Mouse (Mus musculus) cerebellum, adult 8-10 months (tissue): ENCODE data around the gene Myl7.
"Not testable (repeated sequence)": the region's sequence is repeated elsewhere in the genome, so short reads cannot be mapped to it uniquely, and the experiment has no call there.

Experiments used
- DNase-seq: peaks from one replicate; pipeline ENCODE4 v3.0.0; 2022

Myl7 gene

DNA sequence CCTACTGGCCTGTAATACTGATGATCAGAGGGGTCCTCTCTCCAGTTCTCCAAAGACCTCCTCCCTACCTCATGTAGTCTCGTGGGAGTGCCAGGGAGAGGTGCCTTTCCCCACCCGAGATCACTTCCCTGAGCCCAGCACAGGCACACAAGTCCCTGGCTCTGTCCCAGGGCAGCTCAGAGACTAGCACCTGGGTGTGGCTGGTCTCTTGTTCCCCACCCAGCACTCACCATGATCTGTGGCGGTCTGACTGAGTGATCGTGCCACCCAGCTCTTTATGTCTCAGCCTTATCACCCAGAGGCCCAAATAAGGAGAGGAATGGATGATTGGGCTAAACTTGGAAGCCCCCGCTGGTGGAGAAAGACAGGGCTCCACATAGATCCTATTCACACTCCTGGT, at the start of gene Myl7:
Gene Myl7, minus strand, starts transcription at position 252 of the 400 bp plus-strand sequence.
- no peak for DNase-seq

DNA sequence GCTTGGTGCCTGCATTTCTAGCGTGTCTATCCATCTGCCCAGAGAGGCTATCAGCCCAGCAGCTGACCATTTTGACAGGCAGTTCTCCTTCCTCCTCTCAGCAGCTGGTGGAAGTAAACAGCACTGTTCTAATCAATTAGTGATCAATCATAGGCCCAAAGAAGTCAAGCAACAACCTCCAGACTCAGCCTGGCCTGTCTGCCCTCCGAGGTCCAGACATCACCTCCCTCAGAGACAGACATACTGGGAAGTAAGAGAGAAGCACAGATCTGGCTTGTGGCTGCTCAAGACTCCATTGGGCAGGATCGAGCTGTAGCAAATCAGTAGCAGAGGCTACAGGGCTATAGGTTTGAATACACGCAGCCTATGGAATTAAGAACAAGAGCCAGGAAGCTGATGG, 49.2 kb upstream of the Myl7 start:
- DNase-seq, result no peak

DNA sequence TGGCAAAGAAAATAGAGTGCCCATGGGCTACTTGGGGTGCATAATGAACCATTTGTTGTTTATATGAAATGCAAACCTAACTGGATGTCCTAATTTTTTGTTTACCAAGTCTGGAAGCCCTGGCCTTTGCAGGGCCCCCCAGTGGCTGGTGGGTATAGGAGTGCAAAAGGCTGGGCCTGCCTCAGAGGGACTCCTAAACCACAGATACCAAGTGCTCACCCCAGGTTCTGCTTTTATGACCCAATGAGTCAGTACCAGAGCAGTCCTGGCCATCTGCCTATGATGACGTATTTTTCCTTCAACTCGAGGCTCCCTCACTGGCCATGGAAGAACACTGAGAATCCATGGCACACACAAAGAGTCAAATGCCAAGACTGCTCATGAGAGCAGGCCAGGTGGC, 46.5 kb upstream of the Myl7 start:
- DNase-seq, result no peak

DNA sequence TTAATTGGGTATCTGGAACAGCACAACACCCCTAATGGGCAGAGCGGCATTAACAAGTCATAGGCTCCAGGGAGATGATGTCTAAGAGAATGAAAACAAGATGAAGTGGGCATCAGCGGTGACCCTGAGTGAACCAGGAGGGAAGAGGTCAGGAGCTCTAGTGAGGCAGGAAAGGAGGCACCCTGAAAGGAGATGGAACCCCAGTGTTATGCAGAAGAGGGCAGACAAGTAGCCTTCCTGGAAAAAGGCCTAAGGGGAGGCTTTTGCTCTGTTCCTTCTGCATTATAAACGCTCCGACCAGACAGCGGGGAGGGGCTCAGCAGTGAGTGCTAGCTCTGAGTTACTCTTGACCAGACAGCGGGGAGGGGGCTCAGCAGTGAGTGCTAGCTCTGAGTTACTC, 44.4 kb upstream of the Myl7 start:
- no peak for DNase-seq

DNA sequence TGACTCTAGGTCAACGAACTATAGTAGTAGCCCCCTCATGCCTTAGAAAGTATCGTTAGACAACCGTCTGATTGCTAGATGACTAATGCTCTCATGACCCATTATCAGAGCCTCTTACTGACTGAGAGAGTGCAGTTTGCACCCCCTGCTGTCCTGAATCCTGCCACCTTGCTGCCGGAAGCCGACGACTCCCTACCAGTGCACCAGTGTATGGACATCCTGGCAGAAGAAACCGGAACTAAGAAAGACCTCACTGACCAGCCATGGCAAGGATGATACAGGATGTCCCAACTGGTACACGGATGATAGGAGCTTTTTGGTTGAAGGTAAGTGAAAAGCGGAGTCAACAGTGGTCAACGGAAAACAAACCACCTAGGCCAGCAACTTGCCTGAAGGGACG, 35.9 kb upstream of the Myl7 start:
- DNase-seq, result not testable (repeated sequence)

DNA sequence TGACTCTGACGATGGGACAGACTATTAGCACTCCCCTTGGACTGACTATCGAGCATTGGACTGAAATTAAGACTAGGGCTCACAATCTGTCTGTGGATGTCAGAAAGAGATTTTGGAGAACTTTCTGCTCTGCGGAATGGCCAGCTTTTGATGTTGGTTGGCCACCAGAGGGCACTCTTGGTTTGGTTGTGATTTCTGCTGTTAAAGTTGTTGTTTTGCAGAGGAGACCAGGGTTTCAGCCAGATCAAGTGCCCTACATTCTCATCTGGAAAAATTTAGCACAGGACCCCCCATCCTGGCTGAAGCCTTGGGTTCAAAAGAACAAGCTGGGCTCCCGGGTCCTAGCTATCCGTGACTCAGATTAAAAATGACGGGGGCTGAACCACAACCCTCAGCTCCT, 33.4 kb upstream of the Myl7 start:
- DNase-seq, result not testable (repeated sequence)

DNA sequence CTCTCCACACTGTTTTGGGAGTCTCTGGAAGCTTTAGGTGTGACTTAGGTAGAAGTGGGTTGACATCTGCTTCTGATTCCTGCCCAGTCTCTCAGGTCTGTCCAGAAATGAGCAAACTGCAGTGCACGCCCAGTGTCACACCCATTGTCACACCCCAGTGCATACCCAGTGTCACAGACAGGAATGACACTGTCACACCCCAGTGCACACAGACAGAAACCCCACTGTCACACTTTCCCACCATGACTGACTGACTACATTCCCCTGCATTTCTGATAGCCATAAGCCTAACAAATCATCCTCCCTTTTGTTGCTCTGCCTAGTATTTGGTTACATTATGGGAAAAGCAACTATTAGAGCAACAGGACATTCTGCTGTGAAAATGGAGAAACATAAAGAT, 32.0 kb upstream of the Myl7 start:
- DNase-seq, result no peak

DNA sequence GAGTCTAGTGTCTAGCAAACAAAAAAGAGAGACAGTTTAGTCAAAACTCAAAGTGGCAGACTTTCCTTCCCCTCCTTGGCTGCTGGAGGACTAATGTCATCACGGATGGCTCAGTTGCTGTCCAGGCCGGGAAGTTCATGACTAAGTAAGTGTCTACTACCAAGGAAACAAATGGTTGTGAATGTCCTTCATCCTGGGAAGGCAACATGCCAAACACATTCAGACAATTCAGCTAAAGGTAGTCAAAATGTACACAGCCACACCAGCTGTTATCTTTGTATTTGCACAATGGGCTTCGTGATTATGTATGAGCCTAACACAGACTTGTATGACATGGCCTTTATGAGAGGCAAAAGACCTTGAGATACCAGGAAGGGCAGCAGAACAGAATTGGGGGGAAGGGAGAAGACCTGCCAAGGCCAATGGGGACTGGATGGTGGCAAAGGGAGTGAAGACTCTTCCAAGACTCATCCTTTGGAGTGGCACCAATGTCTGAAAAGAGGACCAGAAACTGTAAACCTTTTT, 28.2 kb upstream of the Myl7 start:
- DNase-seq, result no peak

DNA sequence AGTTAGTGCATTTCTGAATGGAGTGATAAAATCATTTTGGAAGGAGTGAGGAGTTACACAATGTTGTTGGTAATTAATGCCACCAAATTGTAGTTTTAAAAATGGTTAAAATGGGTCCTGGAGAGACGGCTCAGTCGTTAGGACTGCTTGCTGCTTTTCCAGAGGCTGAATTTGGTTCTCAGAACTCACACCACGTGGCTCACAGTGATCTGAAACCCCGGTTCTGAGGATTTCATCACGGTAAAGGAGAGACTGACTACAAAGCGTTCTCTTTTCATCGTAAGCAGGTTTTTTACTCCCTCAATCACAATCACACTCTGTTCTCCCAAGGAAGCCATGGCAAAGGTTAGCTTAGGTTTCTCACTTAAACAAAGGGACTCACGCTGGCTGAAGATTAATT, 26.1 kb upstream of the Myl7 start:
- DNase-seq, result no peak

DNA sequence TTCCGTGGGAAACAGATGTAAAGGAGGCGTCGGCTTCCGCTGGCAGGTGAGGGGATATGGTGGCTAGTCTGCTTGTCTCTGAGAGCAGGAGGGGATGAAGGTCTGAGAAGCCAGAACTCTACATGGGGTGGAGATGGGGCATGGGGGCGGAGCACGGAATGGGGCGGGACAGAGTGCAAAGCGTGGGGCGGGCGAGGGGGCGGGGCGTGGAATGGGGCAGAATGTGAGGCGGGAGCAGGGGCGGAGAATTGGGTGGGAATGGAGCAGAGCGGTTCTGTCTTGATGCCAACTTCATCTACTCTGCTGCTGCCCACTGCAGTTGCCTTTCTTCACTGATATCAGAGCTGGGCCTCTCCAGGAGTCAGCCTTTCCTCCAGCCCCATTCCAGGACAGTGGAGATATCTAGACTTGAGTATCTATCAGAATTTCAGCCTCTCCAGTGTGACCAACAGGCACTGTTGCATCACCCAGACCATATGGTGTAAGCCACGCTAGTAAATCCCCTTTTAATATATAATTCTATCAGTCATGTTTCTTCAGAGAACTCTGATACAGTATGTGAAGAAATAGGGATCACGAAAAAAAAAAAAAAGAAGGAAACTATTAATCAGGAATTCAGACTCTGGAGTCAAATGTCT, 21.9 kb upstream of the Myl7 start:
- DNase-seq, result no peak

DNA sequence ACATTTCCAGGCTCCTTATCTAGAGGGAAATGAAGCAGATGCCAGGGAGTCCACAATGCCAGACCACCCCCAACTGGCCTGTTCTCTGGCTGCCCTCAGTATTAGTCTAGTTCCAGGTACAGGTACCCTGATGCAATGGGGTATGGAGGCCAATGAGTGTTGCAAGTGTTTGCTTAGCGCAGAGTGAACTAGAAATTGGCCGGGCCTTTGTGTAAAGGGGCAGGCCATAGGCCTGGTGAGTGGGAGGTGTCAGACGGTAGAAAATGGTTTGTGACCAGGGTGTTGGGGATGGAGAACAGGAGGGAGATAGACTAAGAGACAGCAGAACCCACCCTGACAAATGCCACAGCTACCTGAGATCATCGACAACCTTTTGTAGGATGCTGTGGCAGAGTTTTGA, 21.0 kb upstream of the Myl7 start:
- DNase-seq, result no peak

DNA sequence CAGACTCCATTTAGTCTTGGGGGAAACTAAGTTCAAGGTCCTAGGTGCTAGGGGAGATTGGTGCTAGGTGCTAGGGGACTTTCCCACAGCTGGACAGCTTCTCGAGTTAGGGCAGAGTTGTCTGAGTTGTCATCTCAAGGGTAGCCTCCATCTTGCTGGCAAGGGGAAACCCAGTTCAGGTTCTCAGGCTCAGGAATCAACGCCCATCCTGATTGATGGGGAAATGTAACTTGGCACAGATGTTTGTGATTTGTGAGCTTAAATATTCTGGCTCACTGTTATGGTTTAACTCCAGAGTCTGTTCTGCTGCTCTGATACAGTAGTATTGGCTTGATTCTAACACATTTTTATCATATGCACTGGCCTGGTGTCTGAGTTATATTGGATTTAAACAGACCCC, 19.5 kb upstream of the Myl7 start:
- no peak for DNase-seq

DNA sequence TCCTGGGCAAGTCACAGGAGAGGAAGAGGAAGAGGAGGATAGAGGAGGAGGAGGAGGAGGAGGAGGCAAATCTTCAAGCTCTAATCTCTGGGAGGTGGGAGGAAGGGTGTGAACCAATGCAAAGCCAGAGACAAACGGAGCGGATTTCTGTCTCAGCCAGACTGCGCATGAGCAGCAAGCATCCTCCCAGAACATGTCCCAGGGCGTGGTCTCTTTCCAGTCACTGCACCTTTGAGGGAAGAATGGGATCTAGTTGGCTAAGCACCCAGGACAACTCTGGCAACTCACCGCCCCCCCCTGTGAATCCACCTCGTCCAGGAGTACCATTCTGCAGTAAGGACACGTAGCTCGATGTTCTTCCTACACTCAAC, 17.6 kb upstream of the Myl7 start:
- no peak for DNase-seq

DNA sequence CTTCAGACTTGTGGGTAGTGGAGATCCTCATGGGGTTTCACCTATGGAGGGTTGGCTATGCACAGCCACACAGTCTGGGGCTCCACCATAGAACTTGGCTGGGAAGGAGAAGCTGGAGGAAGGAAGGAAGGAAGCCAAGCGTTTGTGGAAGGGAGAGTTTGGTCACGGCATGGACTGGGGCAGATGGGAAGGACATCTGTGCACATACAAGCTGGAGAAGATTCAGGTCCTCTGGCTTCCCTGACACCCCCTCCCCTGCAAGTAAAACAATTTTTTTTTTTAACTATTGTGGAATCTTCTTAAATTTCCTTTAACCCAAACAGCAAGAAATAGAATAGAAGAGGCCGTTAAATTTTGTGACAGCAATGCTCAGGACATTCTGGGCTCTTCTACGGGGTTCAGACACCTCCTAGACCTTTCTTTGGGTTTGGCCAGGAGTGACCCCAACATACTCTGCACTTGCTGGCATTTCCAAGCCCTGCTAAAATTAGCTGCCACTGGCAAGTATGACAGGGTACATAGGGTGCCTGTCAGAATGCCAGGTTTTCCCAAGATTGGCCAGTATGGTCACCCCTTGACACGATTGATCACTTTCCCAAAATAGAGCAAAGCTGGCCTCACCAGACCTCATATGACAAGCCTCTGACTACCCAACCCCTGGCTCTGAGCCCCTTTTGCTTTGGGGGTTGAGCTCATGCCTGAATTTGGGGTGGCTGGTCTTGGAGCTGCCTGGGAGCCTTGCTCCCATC, 17.0 kb upstream of the Myl7 start:
- DNase-seq, result no peak

DNA sequence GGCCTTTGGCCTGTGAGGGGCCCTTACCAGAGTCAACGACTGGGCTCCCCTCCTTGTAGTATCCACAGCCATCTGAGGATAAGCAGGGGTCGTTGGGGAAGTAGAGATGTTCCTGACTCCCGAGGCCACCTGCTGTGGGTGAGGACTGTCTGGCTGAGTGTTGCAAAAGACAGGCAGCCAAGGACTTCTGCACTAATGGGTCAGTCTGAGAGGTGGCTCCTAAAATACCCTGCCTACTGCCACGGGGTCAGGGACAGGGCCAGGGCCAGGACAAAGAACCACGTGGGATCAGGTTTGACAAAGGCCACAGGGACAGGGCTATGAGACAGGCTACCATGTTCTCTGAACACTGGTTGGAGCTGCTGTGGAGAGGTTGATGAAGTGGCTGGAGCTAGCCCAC, 16.4 kb upstream of the Myl7 start:
- DNase-seq, result no peak

DNA sequence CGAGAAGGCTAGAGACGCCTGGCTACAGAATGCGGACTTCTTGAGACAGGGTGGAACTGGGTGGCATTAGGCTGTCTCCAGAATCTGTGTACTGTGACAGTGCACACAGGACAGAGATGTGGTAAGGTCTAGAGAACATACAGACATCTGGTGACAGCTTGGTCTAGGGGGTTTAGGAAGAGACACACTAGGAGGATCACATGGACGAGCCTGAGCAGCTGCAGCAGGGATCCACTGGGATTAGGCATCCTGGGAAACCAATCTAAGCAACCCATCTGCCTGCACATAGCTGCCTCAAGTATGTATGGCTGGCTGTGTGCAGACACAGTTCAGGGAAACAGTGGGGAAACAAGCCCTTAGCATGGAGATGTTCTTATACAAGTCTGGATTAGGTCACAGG, 15.4 kb upstream of the Myl7 start:
- DNase-seq, result no peak

DNA sequence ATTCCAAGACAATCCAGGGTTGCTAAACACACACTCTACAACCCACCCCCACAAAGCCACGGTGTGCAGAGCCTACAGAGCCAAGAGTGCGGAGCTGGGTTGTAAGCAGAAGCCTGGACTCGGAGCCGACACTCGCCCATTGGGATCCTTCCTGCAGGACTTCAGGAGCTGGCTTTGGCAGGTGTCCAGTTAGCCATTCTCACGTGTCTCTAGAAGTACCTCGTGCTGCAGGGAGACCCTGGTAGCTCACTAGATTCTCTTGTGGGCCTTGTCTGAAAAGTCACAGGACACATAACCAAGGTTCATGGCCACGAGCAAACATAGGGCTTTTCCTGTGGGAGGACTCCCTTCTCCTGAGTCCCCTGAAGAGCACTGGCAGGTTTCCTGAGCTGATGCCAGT, 14.7 kb upstream of the Myl7 start:
- DNase-seq, result no peak

DNA sequence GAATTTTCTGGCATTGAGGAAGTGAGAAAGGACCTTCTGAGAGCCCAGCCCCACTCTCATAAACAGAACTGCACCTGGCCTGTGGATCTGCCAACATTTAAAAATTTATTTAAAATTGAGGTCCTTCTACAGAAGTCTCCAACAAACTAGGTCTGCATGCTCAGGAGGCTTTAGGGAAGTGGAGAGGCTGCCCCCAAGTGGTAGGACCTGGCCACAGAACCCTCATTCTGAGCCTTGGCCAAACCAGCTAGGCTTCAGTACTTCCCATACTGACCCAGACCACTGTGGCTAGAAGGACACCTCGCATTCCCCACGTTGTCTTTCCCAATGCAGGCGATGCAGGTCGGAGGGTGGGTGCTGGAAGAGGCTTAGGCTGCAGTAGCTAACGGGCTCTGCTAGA, 14.1 kb upstream of the Myl7 start:
- peak; percentile 82 for DNase-seq

DNA sequence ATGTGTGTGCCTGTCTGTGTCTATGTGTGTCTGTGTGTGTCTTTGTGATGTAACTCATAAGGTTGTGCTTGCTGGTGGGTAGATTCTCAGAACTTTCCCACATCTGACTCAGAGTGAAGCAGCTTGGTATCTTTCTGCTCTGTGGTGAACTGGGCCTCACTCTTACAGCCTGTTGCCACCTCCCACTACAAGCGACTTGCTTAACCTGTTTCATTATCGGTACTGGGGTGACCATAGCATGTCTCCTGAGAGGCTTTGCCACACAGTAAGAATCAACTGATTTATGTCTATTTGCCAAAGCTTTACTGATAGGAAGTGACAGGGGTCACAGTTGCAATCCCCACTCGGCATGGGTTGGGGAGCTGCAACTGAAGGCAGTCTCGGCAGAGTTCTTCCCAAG, 10.1 kb upstream of the Myl7 start:
- no peak for DNase-seq

DNA sequence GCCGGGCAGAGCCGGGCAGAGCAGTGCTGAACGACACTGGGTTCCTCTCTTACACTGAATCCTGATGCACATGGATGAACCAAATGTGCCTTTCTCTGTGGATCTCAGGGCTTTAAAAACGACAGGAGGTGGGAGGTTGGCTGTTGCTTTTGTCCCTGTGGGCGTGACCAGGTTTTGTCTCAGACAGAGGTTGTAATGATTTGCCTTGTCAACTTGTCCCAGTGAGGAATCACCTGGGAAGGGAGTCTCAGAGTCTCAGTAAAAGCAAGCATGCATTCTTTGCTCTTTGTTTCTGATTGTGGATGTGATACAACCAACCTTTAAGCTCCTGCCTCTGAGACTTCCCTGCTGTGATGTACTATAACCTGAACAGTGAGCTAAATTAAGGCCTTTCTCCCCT, 8.5 kb upstream of the Myl7 start:
- no peak for DNase-seq

DNA sequence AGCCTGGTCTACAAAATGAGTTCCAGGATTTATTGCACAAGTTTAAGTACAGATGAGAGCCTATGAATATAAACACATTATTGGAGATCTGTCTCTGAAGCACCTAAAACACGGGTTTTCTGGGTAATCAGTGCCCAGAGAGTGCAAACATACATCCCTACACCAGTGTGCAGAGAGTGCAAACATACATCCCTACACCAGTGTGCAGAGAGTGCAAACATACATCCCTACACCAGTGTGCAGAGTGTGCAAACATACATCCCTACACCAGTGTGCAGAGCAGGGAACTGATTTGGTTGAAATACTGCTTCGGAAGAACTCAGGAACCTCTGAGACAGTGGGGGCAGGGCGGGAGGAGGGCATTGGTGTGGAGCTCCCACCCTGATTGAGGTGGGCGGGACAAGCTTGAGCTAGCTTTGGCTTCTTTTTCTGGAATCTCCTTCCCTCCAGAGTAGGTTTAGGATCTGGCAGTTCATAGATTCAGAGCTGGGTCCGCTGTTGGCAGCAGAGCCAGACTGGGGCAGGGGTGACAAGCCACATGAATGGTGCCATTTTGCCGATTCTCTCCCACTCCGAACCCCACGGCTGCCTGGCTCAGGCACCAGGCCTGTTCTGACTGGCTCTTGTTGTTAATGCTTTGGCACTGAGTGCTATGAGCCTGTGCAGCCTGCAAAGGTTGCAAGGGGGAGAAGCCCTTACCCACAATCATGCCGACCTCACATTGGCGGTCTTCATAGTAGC, 7.4 kb upstream of the Myl7 start:
- DNase-seq, result no peak

DNA sequence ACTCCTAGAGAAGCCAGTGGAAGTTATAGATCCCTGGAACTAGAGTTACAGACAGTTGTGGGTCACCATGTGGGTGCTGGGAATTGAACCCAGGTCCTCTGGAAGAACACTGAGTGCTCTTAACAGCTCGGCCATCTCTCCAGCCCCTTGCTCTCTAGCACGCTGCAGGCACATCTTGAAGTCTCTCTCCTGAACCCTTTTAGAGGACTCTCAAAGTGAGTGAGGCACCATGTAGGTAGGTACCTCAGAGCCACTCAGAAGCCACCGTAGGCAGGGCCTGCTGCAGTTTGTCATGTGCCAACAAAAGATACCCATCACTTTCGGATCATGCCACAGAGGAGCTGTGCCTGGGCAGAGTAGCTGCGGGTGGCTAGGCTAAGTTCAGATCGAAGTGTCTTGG, 6.3 kb upstream of the Myl7 start:
- no peak for DNase-seq

DNA sequence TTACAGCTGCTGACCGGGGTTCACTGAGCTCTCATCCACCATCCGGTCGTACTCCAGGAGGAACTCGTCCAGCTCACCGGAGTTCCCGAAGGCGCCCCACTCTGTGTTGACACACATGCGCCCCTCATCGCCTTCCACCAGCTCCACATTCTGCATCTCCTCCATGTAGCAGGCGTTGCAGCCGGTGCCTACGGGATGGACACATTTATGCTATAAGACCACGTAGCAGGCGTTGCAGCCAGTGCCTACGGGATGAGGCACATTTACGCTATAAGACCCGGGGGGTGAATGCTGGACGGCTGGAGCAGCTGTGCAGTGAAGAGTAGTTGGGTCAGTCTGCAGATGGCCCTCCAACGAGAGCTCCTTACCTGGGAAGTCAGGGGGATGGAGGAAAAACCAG, 5.8 kb upstream of the Myl7 start:
- no peak for DNase-seq

DNA sequence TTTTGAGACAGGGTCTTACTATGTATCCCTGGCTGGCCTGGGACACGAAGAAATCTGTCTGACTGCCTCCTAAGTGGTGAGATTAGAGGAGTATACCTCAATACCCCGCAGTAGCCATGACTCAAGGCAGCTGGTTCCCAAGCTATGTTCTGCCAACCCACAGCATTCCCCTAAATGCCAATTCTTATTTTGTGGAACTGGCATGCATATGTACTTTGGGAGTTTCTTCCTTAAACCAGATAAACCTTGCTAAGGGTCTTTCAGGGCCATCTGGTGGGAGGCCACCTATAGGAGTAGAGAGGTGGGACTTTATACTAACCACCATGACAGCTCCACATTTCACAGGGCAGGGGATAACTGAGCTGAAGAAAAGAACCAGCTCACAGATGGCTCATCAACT, 5.3 kb upstream of the Myl7 start:
- no peak for DNase-seq
